Mouse (Mus musculus): Measurements from ENCODE around the gene Tsks. TPM values are rescaled to one million over a fixed set of nuclear protein-coding genes. Genes with fewer than 3 reads are reported as not detected.

Tsks gene
- polyA plus RNA-seq, 1 experiment from 2014 or later: not detected

- 5% methylated on average over 24 of the region's 24 CpGs for WGBS (ENCODE audit: insufficient replicate concordance)
- peak overlapping the region; percentile 65 for H3K4me3 ChIP-seq
- H3K27me3 ChIP-seq (replicated peaks): peaks cover 55% of the 10 kb centered on the region
Observed at GRCm38 (mm10) chr7:44952611-44953306, 9.8 kb downstream of the Tsks start.

GRCm38 (mm10) chr7:44953561-44953960, 10.6 kb downstream of the Tsks start:
- H3K9me3 ChIP-seq (replicated peaks): no peaks in the 10 kb centered on the region
- no peak overlapping the region for H3K27ac ChIP-seq
- H3K36me3 ChIP-seq: no peaks in the 10 kb centered on the region
- no peak overlapping the region for H3K4me3 ChIP-seq
- no peak for ATAC-seq
- H3K27me3 ChIP-seq (replicated peaks): peaks cover 46% of the 10 kb centered on the region
- peaks cover 20% of the 10 kb centered on the region for H3K4me1 ChIP-seq
- no peak overlapping the region for H3K4me2 ChIP-seq
- 53% methylated on average over 14 of the region's 14 CpGs for WGBS (ENCODE audit: insufficient replicate concordance)
- no peak overlapping the region for H3K9ac ChIP-seq

More at GRCm38 (mm10) chr7:44952611-44953306, 9.8 kb downstream of the Tsks start:
- peak overlapping the region; percentile 99 for H3K4me2 ChIP-seq
- ATAC-seq: peak; percentile 82
- H3K36me3 ChIP-seq: no peaks in the 10 kb centered on the region
- no peaks in the 10 kb centered on the region for H3K9me3 ChIP-seq (replicated peaks)
- peaks cover 20% of the 10 kb centered on the region for H3K4me1 ChIP-seq
- H3K27ac ChIP-seq: peak overlapping the region; percentile 76
- peak overlapping the region; percentile 67 for H3K9ac ChIP-seq

- no peak overlapping the region for H3K4me2 ChIP-seq
- WGBS (ENCODE audit: insufficient replicate concordance): 76% methylated on average over 12 of the region's 12 CpGs
- H3K4me3 ChIP-seq: no peak overlapping the region
- no peak for ATAC-seq
- H3K27me3 ChIP-seq (replicated peaks): peaks cover 39% of the 10 kb centered on the region
- no peaks in the 10 kb centered on the region for H3K36me3 ChIP-seq
- H3K4me1 ChIP-seq: peaks cover 22% of the 10 kb centered on the region
- no peak overlapping the region for H3K9ac ChIP-seq
- no peak overlapping the region for H3K27ac ChIP-seq
- no peaks in the 10 kb centered on the region for H3K9me3 ChIP-seq (replicated peaks)
Observed at GRCm38 (mm10) chr7:44954091-44954885, 11.3 kb downstream of the Tsks start.

GRCm38 (mm10) chr7:44955628-44956027, 12.6 kb downstream of the Tsks start:
- WGBS (ENCODE audit: insufficient replicate concordance): 36% methylated on average over 5 of the region's 5 CpGs
- Histone ChIP-seq H3K9ac (no peak overlapping the region), H3K4me3 (no peak overlapping the region), H3K27ac (no peak overlapping the region), H3K36me3 (no peaks in the 10 kb centered on the region), H3K9me3 (replicated peaks) (no peaks in the 10 kb centered on the region), H3K4me2 (no peak overlapping the region), H3K27me3 (replicated peaks) (peaks cover 29% of the 10 kb centered on the region), H3K4me1 (peaks cover 30% of the 10 kb centered on the region)
- no peak for ATAC-seq

GRCm38 (mm10) chr7:44956266-44956665, 13.3 kb downstream of the Tsks start:
- WGBS (ENCODE audit: insufficient replicate concordance): 67% methylated on average over 6 of the region's 6 CpGs

GRCm38 (mm10) chr7:44957183-44957835, 14.3 kb downstream of the Tsks start:
- Histone ChIP-seq H3K4me3 (no peak overlapping the region), H3K9me3 (replicated peaks) (no peaks in the 10 kb centered on the region), H3K27ac (no peak overlapping the region), H3K27me3 (replicated peaks) (peaks cover 18% of the 10 kb centered on the region), H3K4me2 (no peak overlapping the region), H3K36me3 (no peaks in the 10 kb centered on the region), H3K9ac (no peak overlapping the region), H3K4me1 (peaks cover 22% of the 10 kb centered on the region)
- no peak for ATAC-seq
- 72% methylated on average over 20 of the region's 20 CpGs for WGBS (ENCODE audit: insufficient replicate concordance)

More at GRCm38 (mm10) chr7:44956266-44956665, 13.3 kb downstream of the Tsks start:
- H3K9me3 ChIP-seq (replicated peaks): no peaks in the 10 kb centered on the region
- no peak overlapping the region for H3K4me3 ChIP-seq
- H3K9ac ChIP-seq: no peak overlapping the region
- H3K4me2 ChIP-seq: no peak overlapping the region
- H3K4me1 ChIP-seq: peaks cover 30% of the 10 kb centered on the region
- ATAC-seq: no peak
- peaks cover 26% of the 10 kb centered on the region for H3K27me3 ChIP-seq (replicated peaks)
- H3K36me3 ChIP-seq: no peaks in the 10 kb centered on the region
- H3K27ac ChIP-seq: no peak overlapping the region

GRCm38 (mm10) chr7:44958208-44958607, 15.2 kb downstream of the Tsks start:
- WGBS (ENCODE audit: insufficient replicate concordance): 35% methylated on average over 7 of the region's 7 CpGs
- Histone ChIP-seq H3K27me3 (replicated peaks) (peaks cover 18% of the 10 kb centered on the region), H3K27ac (no peak overlapping the region), H3K36me3 (no peaks in the 10 kb centered on the region), H3K9me3 (replicated peaks) (no peaks in the 10 kb centered on the region), H3K9ac (no peak overlapping the region), H3K4me3 (no peak overlapping the region), H3K4me1 (peaks cover 21% of the 10 kb centered on the region), H3K4me2 (no peak overlapping the region)
- no peak for ATAC-seq

- 52% methylated on average over 8 of the region's 8 CpGs for WGBS (ENCODE audit: insufficient replicate concordance)
- no peak for ATAC-seq
Observed at GRCm38 (mm10) chr7:44959281-44959680, 16.3 kb downstream of the Tsks start.

GRCm38 (mm10) chr7:44959874-44960511, 17.0 kb downstream of the Tsks start:
- WGBS (ENCODE audit: insufficient replicate concordance): 64% methylated on average over 10 of the region's 10 CpGs
- no peak for ATAC-seq
- Histone ChIP-seq H3K4me2 (no peak overlapping the region), H3K36me3 (no peaks in the 10 kb centered on the region), H3K4me1 (peaks cover 20% of the 10 kb centered on the region), H3K9ac (no peak overlapping the region), H3K9me3 (replicated peaks) (no peaks in the 10 kb centered on the region), H3K4me3 (no peak overlapping the region), H3K27ac (no peak overlapping the region), H3K27me3 (replicated peaks) (peaks cover 7% of the 10 kb centered on the region; the same call in 1 of the 2 replicates)

More at GRCm38 (mm10) chr7:44959281-44959680, 16.3 kb downstream of the Tsks start:
- H3K9me3 ChIP-seq (replicated peaks): no peaks in the 10 kb centered on the region
- H3K9ac ChIP-seq: no peak overlapping the region
- H3K27me3 ChIP-seq (replicated peaks): peaks cover 10% of the 10 kb centered on the region
- H3K4me1 ChIP-seq: peaks cover 20% of the 10 kb centered on the region
- no peak overlapping the region for H3K27ac ChIP-seq
- H3K4me3 ChIP-seq: no peak overlapping the region
- H3K4me2 ChIP-seq: no peak overlapping the region
- H3K36me3 ChIP-seq: no peaks in the 10 kb centered on the region

- Histone ChIP-seq H3K4me1 (peaks cover 20% of the 10 kb centered on the region), H3K36me3 (no peaks in the 10 kb centered on the region), H3K27me3 (replicated peaks) (peaks cover 7% of the 10 kb centered on the region; the same call in 1 of the 2 replicates), H3K9ac (no peak overlapping the region), H3K4me2 (no peak overlapping the region), H3K27ac (no peak overlapping the region), H3K4me3 (no peak overlapping the region), H3K9me3 (replicated peaks) (no peaks in the 10 kb centered on the region)
- 78% methylated on average over 13 of the region's 13 CpGs for WGBS (ENCODE audit: insufficient replicate concordance)
- ATAC-seq: no peak
Observed at GRCm38 (mm10) chr7:44960512-44960910, 17.5 kb downstream of the Tsks start.

GRCm38 (mm10) chr7:44962337-44962736, 19.3 kb downstream of the Tsks start:
- WGBS (ENCODE audit: insufficient replicate concordance): 52% methylated on average over 8 of the region's 8 CpGs
- H3K4me3 ChIP-seq: no peak overlapping the region
- ATAC-seq: no peak
- H3K36me3 ChIP-seq: no peaks in the 10 kb centered on the region
- no peak overlapping the region for H3K9ac ChIP-seq
- H3K4me2 ChIP-seq: no peak overlapping the region
- H3K9me3 ChIP-seq (replicated peaks): no peaks in the 10 kb centered on the region
- no peak overlapping the region for H3K27ac ChIP-seq
- H3K27me3 ChIP-seq (replicated peaks): peaks cover 7% of the 10 kb centered on the region; the same call in 1 of the 2 replicates
- peaks cover 27% of the 10 kb centered on the region for H3K4me1 ChIP-seq

All from liver, embryonic 12.5 days (tissue).